Mouse (Mus musculus) kidney, adult 2 months (tissue): Measurements from ENCODE around the gene Cp. TPM values are rescaled to one million over a fixed set of nuclear protein-coding genes. Genes with fewer than 3 reads are reported as not detected.
"Not testable (repeated sequence)": the region's sequence is repeated elsewhere in the genome, so short reads cannot be mapped to it uniquely, and the experiment has no call there.

Experiments
- DNase-seq: peaks from one replicate; pipeline ENCODE4 v3.0.0; 2021
- H3K27ac ChIP-seq: fragments of 200-500 bp; 2 replicates; pipeline ENCODE4 v1.5.1; 2012; ENCODE audit warnings: low read depth, low read length, control low read depth, inconsistent platforms; ENCODE audit not compliant: insufficient read depth
- H3K27me3 ChIP-seq: fragments of 200-500 bp; replicated peaks from 2 replicates; pipeline ENCODE4 v1.6.1; 2012; ENCODE audit warnings: mild to moderate bottlenecking, moderate library complexity, low read length, inconsistent platforms; ENCODE audit not compliant: control insufficient read depth, insufficient read depth
- H3K36me3 ChIP-seq: fragments of 200-500 bp; 2 replicates; pipeline ENCODE4 v1.6.1; 2012; ENCODE audit warnings: mild to moderate bottlenecking, moderate library complexity, low read length, inconsistent platforms; ENCODE audit not compliant: control insufficient read depth, insufficient read depth
- H3K4me1 ChIP-seq: fragments of 200-500 bp; 2 replicates; pipeline ENCODE4 v1.6.1; 2011; ENCODE audit warnings: low read length; ENCODE audit not compliant: control insufficient read depth, insufficient read depth
- H3K4me3 ChIP-seq: fragments of 200-500 bp; 2 replicates; pipeline ENCODE4 v1.5.1; 2011; ENCODE audit warnings: mild to moderate bottlenecking, low read depth, low read length, control low read depth; ENCODE audit not compliant: insufficient read depth
- CTCF ChIP-seq: fragments of 200-500 bp; conservative IDR thresholded peaks from 2 replicates; pipeline ENCODE4 v1.5.1; 2011; ENCODE audit warnings: low read depth, mild to moderate bottlenecking, control low read depth, low read length, moderate library complexity, mixed read lengths; ENCODE audit not compliant: insufficient read depth, insufficient read length
- POLR2A ChIP-seq: fragments of 200-500 bp; IDR thresholded peaks from one replicate; pipeline ENCODE4 v1.6.1; 2011; ENCODE audit warnings: low read depth, low read length, control low read depth
- WGBS: fragments of 180-500 bp; shearing (Covaris S2); methylation state at CpG from one replicate; pipeline ENCODE4 v1.1.7; 2018; 5-methylcytosine and 5-hydroxymethylcytosine counted together
- polyA plus RNA-seq: library from polyadenylated mRNA; depleted of rRNA; stranded (reverse); fragments of >200 nt; gene quantifications from 2 replicates; pipeline ENCODE4 v1.2.3, GENCODE M21; 2012

Gene Cp
- polyA plus RNA-seq, 1 experiment = 17.7 TPM

DNA sequence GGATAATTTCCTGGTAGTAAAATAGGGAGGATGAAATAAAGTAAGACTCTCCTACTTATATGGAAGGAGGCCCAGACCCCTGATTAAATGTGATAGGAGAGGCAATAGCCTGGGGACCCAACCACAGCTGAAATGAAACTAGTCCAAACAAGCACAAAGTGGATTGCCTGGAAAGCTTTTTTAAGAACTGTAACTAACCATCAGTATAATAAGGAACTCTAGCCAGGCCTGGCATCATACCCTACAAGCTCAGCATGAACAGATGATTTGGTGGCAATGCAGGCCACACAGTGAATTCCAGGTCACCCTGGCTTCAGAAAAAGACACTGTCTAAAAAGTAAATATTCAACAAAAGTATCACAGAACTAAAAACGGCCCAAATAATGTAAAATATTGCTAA is 48.8 kb downstream of the Cp start:
- no peak for DNase-seq
- TF ChIP-seq CTCF (no peak), POLR2A (no peak)
- Histone ChIP-seq H3K4me1 (no peaks in the 10 kb centered on the region), H3K36me3 (peaks cover 12% of the 10 kb centered on the region), H3K4me3 (no peak overlapping the region), H3K27me3 (no peaks in the 10 kb centered on the region), H3K27ac (no peak overlapping the region)
- 64% methylated on average over 1 of the region's 1 CpGs for WGBS

GRCm38 (mm10) chr3:20007275-20007674 is 50.4 kb downstream of the Cp start:
- 87% methylated on average over 4 of the region's 4 CpGs for WGBS

DNA sequence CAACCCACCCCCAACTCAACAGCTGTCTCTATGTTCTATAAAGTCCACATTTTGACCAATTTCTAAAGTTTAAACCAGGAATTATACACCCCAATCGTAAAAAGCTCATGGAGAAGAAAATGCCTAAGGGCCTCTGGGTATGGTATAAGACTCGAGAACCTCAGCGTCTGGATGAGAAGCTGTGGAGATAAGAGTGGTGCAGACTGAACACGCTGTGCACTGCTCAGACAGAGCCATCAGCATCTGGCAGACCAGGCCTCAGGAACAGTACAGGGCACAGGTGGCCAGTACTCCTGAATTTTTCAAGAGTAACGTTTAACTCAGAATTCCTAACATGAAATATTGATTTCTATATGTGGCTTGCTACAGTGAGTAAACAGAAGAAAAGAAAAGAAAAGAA is 50.9 kb downstream of the Cp start:
- no peak overlapping the region for H3K4me3 ChIP-seq

More at GRCm38 (mm10) chr3:20007275-20007674, 50.4 kb downstream of the Cp start:
- Histone ChIP-seq H3K27ac (no peak overlapping the region), H3K4me3 (no peak overlapping the region), H3K36me3 (peaks cover 13% of the 10 kb centered on the region), H3K27me3 (no peaks in the 10 kb centered on the region), H3K4me1 (no peaks in the 10 kb centered on the region)
- no peak for TF ChIP-seq POLR2A
- no peak for TF ChIP-seq CTCF
- no peak for DNase-seq

GRCm38 (mm10) chr3:20010464-20010863 is 53.6 kb downstream of the Cp start:
- DNase-seq = no peak
- no peak overlapping the region for H3K27ac ChIP-seq
- no peak overlapping the region for H3K4me3 ChIP-seq
- TF ChIP-seq CTCF = no peak
- TF ChIP-seq POLR2A = no peak
- WGBS = 76% methylated on average over 9 of the region's 9 CpGs
- H3K36me3 ChIP-seq = peaks cover 14% of the 10 kb centered on the region
- no peaks in the 10 kb centered on the region for H3K4me1 ChIP-seq
- no peaks in the 10 kb centered on the region for H3K27me3 ChIP-seq

More for the DNA sequence above, 50.9 kb downstream of the Cp start:
- Histone ChIP-seq H3K27me3 (no peaks in the 10 kb centered on the region), H3K36me3 (peaks cover 16% of the 10 kb centered on the region), H3K27ac (no peak overlapping the region), H3K4me1 (no peaks in the 10 kb centered on the region)
- no peak for TF ChIP-seq CTCF
- no peak for TF ChIP-seq POLR2A
- WGBS = 89% methylated on average over 5 of the region's 5 CpGs
- no peak for DNase-seq

DNA sequence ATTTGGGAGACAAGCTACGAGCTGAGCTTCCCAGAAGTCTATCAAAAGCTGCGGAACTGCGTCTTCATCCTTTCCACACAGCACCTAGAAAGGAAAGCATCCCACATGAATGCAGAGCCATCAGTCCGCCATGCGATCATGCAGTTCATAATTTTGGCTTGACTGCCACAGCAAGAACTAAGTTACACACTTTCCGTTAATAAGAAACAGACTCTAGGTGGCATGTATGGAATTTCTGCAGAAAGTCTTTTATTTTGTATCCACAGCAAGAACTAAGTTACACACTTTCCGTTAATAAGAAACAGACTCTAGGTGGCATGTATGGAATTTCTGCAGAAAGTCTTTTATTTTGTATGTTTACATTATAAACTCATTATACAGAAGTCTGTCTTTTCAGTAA is 54.1 kb downstream of the Cp start:
- peaks cover 14% of the 10 kb centered on the region for H3K36me3 ChIP-seq
- 67% methylated on average over 7 of the region's 7 CpGs for WGBS
- H3K27ac ChIP-seq, H3K4me3 ChIP-seq, H3K4me1 ChIP-seq, H3K27me3 ChIP-seq, DNase-seq: not testable (repeated sequence)

DNA sequence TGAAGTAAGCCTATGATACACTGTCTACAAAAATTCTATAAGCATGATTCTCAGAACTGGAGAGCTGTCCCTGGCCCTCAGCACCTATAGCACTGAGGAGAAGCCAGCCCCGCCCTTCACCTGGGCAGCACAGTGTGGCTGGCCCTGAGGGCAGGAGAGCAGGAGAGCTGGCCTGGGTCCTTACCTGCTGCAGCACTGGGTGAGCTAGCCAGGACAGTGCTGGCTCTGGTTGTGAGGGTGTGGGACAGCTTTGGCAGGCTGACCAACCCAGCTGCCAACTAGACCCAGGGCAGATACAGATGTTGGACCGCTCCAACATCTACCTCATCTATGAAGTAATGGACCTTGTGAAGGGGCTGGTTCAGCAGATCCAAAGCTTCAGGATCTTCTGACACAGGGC is 57.6 kb downstream of the Cp start:
- TF ChIP-seq CTCF (no peak), POLR2A (no peak)
- Histone ChIP-seq H3K36me3 (peaks cover 14% of the 10 kb centered on the region), H3K27me3 (no peaks in the 10 kb centered on the region), H3K27ac (no peak overlapping the region), H3K4me1 (no peaks in the 10 kb centered on the region), H3K4me3 (no peak overlapping the region)
- 92% methylated on average over 2 of the region's 2 CpGs for WGBS
- no peak for DNase-seq

DNA sequence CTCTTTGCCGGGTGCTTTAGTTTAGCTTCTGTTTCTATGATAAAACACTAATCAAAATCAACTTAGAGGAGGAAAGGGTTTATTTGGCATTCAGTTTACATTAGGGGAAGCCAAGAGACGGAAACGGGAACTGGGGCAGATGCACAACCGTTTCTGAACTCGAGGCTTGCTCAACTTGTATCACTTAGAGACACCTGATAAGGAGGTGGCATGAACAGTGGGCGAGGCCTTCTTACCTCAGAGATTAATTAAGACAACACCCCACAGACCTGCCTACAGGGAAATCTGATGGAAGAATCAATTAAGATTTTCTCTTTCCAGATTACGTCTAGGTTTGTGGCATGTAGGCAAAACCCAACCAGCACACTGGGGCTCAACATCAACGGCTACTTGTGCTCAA is 61.2 kb downstream of the Cp start:
- Histone ChIP-seq H3K27me3 (no peaks in the 10 kb centered on the region), H3K4me1 (no peaks in the 10 kb centered on the region), H3K36me3 (peaks cover 11% of the 10 kb centered on the region), H3K27ac (no peak overlapping the region), H3K4me3 (no peak overlapping the region)
- TF ChIP-seq CTCF = no peak
- TF ChIP-seq POLR2A = no peak
- no peak for DNase-seq
- WGBS = 86% methylated on average over 8 of the region's 8 CpGs

DNA sequence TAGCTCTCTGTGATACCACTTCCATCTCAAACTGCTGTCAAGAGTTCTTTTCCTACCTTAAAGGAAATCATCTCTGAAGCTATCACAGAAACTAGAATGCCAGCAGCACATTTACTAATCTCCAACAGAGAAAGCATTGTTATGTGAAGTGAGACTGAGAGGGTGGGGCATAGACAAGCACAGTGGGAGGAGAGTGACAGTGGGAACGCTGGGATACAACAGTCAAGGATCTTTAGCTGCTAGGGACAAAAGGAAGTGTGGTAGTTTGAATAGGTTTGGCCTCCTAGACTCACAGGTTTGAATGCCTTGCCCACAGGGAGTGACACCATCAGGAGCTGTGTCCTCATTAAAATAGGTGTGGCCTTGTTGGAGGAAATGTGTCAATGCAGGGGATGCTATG is 67.0 kb downstream of the Cp start:
- no peak overlapping the region for H3K4me3 ChIP-seq
- H3K27ac ChIP-seq = no peak overlapping the region
- no peaks in the 10 kb centered on the region for H3K27me3 ChIP-seq
- no peak for DNase-seq
- no peaks in the 10 kb centered on the region for H3K4me1 ChIP-seq
- TF ChIP-seq POLR2A (no peak), CTCF (no peak)
- 79% methylated on average over 1 of the region's 1 CpGs for WGBS
- H3K36me3 ChIP-seq = peaks cover 24% of the 10 kb centered on the region
